Mouse (Mus musculus): ENCODE measurements at regions not wholly inside any gene's neighbourhood (a gene's known extent, or its start where the extent isn't known, plus 50 kb on each side); places are given as distances from the start of the nearest gene placed in this dataset.

DNA sequence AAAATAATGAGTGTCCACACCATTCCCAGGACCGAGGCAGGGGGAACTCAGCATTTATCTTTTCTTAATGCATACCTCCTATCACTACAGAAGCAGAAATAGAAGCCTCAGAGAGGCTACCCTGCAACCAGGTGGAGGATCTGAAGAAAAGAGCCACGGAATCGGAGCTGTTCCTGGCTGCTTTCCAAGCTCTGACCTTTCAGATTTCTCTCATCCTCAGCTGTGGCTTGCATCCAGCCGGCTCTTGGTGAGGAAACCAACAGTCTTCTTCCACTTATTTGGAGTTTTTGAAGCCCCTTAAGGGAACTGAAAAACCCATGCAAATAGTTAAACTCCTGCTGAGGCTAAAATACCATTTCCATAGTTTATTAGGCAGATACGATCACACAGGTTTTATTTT is 907.3 kb downstream of the Ets1 start:
- Histone ChIP-seq H3K4me1 (replicated peaks) (no peaks in the 10 kb centered on the region), H3K4me2 (no peak overlapping the region), H3K36me3 (replicated peaks) (no peaks in the 10 kb centered on the region), H3K4me3 (replicated peaks) (no peak overlapping the region), H3K27me3 (no peaks in the 10 kb centered on the region), H3K9ac (no peak overlapping the region), H3K9me3 (replicated peaks) (no peaks in the 10 kb centered on the region), H3K27ac (replicated peaks) (no peak overlapping the region)
- 45% methylated on average over 5 of the region's 5 CpGs for WGBS (ENCODE audit: insufficient replicate concordance)
- ATAC-seq (ENCODE audit: insufficient read depth), result no peak

- WGBS (ENCODE audit: insufficient replicate concordance), result 46% methylated on average over 4 of the region's 4 CpGs
Measured at GRCm38 (mm10) chr9:33546126-33546737, 910.2 kb downstream of the Ets1 start.

DNA sequence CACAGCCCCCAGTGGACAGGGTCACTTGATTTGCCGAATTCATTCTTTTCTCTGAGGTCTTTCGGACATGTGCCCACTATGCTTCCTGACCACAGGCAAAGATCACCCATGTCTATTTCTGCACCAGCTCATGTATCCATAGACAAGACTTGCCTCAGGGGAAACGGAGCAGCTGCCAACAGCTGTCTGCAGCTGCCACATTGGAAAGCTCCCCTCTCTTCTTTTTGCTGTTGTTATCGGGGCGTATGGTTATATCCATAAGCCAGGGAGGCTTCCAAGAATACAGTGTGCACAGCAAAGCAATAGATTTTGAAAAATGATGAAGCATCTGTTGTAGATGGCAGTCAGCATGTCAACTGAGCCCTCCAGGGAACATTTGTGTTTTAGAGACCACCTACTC is 913.4 kb downstream of the Ets1 start:
- WGBS (ENCODE audit: insufficient replicate concordance), result 70% methylated on average over 5 of the region's 5 CpGs
- ATAC-seq (ENCODE audit: insufficient read depth), result no peak

More at GRCm38 (mm10) chr9:33546126-33546737, 910.2 kb downstream of the Ets1 start:
- H3K27me3 ChIP-seq, result no peaks in the 10 kb centered on the region
- H3K9ac ChIP-seq, result no peak overlapping the region
- no peaks in the 10 kb centered on the region for H3K36me3 ChIP-seq (replicated peaks)
- H3K9me3 ChIP-seq (replicated peaks), result no peaks in the 10 kb centered on the region
- H3K4me3 ChIP-seq (replicated peaks), result no peak overlapping the region
- H3K27ac ChIP-seq (replicated peaks), result no peak overlapping the region
- H3K4me1 ChIP-seq (replicated peaks), result no peaks in the 10 kb centered on the region
- no peak for ATAC-seq (ENCODE audit: insufficient read depth)
- no peak overlapping the region for H3K4me2 ChIP-seq

GRCm38 (mm10) chr9:33571990-33572389 is 913.7 kb upstream of the Kirrel3 start:
- Histone ChIP-seq H3K4me2 (no peak overlapping the region), H3K27ac (replicated peaks) (no peak overlapping the region), H3K4me3 (replicated peaks) (no peak overlapping the region), H3K36me3 (replicated peaks) (no peaks in the 10 kb centered on the region), H3K9me3 (replicated peaks) (no peaks in the 10 kb centered on the region), H3K4me1 (replicated peaks) (no peaks in the 10 kb centered on the region), H3K9ac (no peak overlapping the region), H3K27me3 (no peaks in the 10 kb centered on the region)
- ATAC-seq (ENCODE audit: insufficient read depth), result no peak
- 40% methylated on average over 2 of the region's 2 CpGs for WGBS (ENCODE audit: insufficient replicate concordance)

More for the DNA sequence above, 913.4 kb downstream of the Ets1 start:
- Histone ChIP-seq H3K27ac (replicated peaks) (no peak overlapping the region), H3K4me3 (replicated peaks) (no peak overlapping the region), H3K9me3 (replicated peaks) (no peaks in the 10 kb centered on the region), H3K4me2 (no peak overlapping the region), H3K4me1 (replicated peaks) (no peaks in the 10 kb centered on the region), H3K9ac (no peak overlapping the region), H3K36me3 (replicated peaks) (no peaks in the 10 kb centered on the region), H3K27me3 (no peaks in the 10 kb centered on the region)

GRCm38 (mm10) chr9:33611511-33611910 is 874.2 kb upstream of the Kirrel3 start:
- no peaks in the 10 kb centered on the region for H3K4me1 ChIP-seq (replicated peaks)
- no peaks in the 10 kb centered on the region for H3K36me3 ChIP-seq (replicated peaks)
- no peak for ATAC-seq (ENCODE audit: insufficient read depth)
- WGBS (ENCODE audit: insufficient replicate concordance), result 44% methylated on average over 1 of the region's 1 CpGs
- no peak overlapping the region for H3K9ac ChIP-seq
- no peak overlapping the region for H3K27ac ChIP-seq (replicated peaks)
- no peak overlapping the region for H3K4me2 ChIP-seq
- no peaks in the 10 kb centered on the region for H3K9me3 ChIP-seq (replicated peaks)
- no peak overlapping the region for H3K4me3 ChIP-seq (replicated peaks)
- no peaks in the 10 kb centered on the region for H3K27me3 ChIP-seq

DNA sequence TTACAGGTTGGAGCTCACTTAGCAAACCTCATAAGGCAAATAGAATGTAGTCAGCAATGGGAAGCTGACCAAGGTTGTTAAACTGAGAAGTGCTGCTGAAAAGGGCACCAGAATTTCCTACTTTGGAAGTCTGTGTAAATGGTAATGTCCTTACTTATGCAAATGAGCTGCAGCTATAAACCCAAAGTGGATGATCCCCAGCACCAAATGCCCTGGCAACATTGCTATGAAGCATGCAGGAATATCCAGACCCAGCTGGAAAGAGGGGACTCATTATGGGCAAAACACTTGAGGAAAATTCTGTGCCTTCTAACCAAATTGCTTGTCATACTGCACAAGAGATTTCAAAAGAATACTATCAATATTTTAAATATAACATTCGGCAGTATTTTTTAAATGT is 861.3 kb upstream of the Kirrel3 start:
- Histone ChIP-seq H3K27ac (replicated peaks) (no peak overlapping the region), H3K4me2 (no peak overlapping the region), H3K9me3 (replicated peaks) (no peaks in the 10 kb centered on the region), H3K4me3 (replicated peaks) (no peak overlapping the region), H3K36me3 (replicated peaks) (no peaks in the 10 kb centered on the region), H3K9ac (no peak overlapping the region), H3K27me3 (no peaks in the 10 kb centered on the region), H3K4me1 (replicated peaks) (no peaks in the 10 kb centered on the region)
- ATAC-seq (ENCODE audit: insufficient read depth), result no peak
- WGBS (ENCODE audit: insufficient replicate concordance), result 66% methylated on average over 1 of the region's 1 CpGs

GRCm38 (mm10) chr9:33629731-33630473 is 855.8 kb upstream of the Kirrel3 start:
- H3K4me1 ChIP-seq (replicated peaks), result no peaks in the 10 kb centered on the region
- no peak overlapping the region for H3K27ac ChIP-seq (replicated peaks)
- 51% methylated on average over 6 of the region's 6 CpGs for WGBS (ENCODE audit: insufficient replicate concordance)
- no peak overlapping the region for H3K9ac ChIP-seq
- no peaks in the 10 kb centered on the region for H3K27me3 ChIP-seq
- H3K4me3 ChIP-seq (replicated peaks), result no peak overlapping the region
- no peak overlapping the region for H3K4me2 ChIP-seq
- H3K36me3 ChIP-seq (replicated peaks), result no peaks in the 10 kb centered on the region
- no peaks in the 10 kb centered on the region for H3K9me3 ChIP-seq (replicated peaks)
- ATAC-seq (ENCODE audit: insufficient read depth), result no peak

DNA sequence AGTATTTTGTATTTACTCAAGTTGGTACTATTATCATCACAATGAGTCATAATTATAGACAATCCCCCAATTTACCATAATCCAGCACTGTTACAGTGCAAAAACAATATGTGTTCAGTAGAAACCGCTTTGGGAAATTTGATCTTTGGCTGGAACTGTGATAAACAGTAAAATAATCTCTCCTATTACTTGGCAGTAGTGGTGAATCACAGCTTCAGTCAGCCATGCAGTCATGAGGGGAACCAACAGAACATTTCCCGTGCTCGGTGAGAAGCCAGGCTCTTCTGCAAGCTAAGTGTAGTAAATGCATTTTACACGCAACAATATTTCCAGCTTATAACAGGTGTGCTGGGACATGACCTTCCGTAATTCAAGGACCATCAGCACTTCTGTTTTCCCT is 822.7 kb upstream of the Kirrel3 start:
- no peaks in the 10 kb centered on the region for H3K36me3 ChIP-seq (replicated peaks)

DNA sequence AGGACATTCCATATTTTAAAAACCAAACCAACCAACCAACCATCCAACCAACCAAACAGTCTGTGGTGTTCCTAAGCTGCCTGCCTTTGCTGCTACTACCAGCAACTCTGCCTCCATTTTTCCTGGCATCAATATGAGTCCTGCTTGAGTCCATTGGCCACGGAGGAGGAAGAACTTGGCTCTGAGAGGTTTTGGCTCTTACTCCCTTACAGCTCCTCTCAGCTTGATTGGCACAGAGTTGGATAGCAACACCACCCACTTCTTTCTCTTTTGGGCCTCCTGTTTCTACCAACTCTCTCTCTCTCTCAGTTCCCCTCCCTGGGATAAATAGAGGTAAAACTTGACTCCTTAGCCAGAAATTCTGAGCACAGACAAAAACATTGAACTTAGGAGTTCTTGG is 804.6 kb upstream of the Kirrel3 start:
- Histone ChIP-seq H3K9me3 (replicated peaks) (no peaks in the 10 kb centered on the region), H3K4me3 (replicated peaks) (no peak overlapping the region), H3K27ac (replicated peaks) (no peak overlapping the region), H3K4me1 (replicated peaks) (no peaks in the 10 kb centered on the region), H3K4me2 (no peak overlapping the region), H3K36me3 (replicated peaks) (no peaks in the 10 kb centered on the region), H3K9ac (no peak overlapping the region), H3K27me3 (no peaks in the 10 kb centered on the region)
- no peak for ATAC-seq (ENCODE audit: insufficient read depth)
- WGBS (ENCODE audit: insufficient replicate concordance), result 32% methylated on average over 1 of the region's 1 CpGs

More for the DNA sequence above, 822.7 kb upstream of the Kirrel3 start:
- 63% methylated on average over 5 of the region's 5 CpGs for WGBS (ENCODE audit: insufficient replicate concordance)
- H3K27ac ChIP-seq (replicated peaks), result no peak overlapping the region
- H3K9ac ChIP-seq, result no peak overlapping the region
- no peaks in the 10 kb centered on the region for H3K27me3 ChIP-seq
- no peak overlapping the region for H3K4me3 ChIP-seq (replicated peaks)
- ATAC-seq (ENCODE audit: insufficient read depth), result no peak
- H3K9me3 ChIP-seq (replicated peaks), result no peaks in the 10 kb centered on the region
- no peaks in the 10 kb centered on the region for H3K4me1 ChIP-seq (replicated peaks)
- H3K4me2 ChIP-seq, result no peak overlapping the region

DNA sequence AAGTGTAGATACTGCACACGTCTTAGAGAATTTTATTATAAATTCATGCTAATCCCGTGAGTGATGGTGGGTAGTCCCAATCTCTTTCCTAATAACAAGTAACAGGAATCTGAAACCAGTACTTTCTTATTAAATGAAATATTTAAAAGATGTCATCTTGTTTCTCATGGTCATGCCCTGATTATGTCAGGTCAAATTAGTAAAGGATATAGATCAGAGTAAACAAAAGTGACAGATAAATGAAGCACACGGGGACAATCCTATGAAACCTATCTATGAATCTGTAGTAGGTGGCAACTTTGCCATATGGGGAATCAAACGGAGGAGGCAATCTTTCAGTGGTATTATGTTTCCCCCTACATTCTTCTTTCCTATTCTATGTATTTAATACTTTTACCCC is 794.0 kb upstream of the Kirrel3 start:
- H3K27ac ChIP-seq (replicated peaks), result no peak overlapping the region
- no peak for ATAC-seq (ENCODE audit: insufficient read depth)
- no peak overlapping the region for H3K9ac ChIP-seq
- H3K36me3 ChIP-seq (replicated peaks), result no peaks in the 10 kb centered on the region
- no peaks in the 10 kb centered on the region for H3K27me3 ChIP-seq
- H3K4me3 ChIP-seq (replicated peaks), result no peak overlapping the region
- no peaks in the 10 kb centered on the region for H3K4me1 ChIP-seq (replicated peaks)
- WGBS (ENCODE audit: insufficient replicate concordance), result 54% methylated on average over 4 of the region's 4 CpGs
- no peak overlapping the region for H3K4me2 ChIP-seq
- no peaks in the 10 kb centered on the region for H3K9me3 ChIP-seq (replicated peaks)

- no peak overlapping the region for H3K27ac ChIP-seq (replicated peaks)
- no peaks in the 10 kb centered on the region for H3K27me3 ChIP-seq
- no peaks in the 10 kb centered on the region for H3K9me3 ChIP-seq (replicated peaks)
- no peak overlapping the region for H3K4me2 ChIP-seq
- H3K36me3 ChIP-seq (replicated peaks), result no peaks in the 10 kb centered on the region
- H3K4me1 ChIP-seq (replicated peaks), result no peaks in the 10 kb centered on the region
- no peak overlapping the region for H3K4me3 ChIP-seq (replicated peaks)
- 68% methylated on average over 2 of the region's 2 CpGs for WGBS (ENCODE audit: insufficient replicate concordance)
- no peak for ATAC-seq (ENCODE audit: insufficient read depth)
- H3K9ac ChIP-seq, result no peak overlapping the region
Measured at GRCm38 (mm10) chr9:33717614-33718013, 768.1 kb upstream of the Kirrel3 start.

- Histone ChIP-seq H3K4me2 (no peak overlapping the region), H3K9ac (no peak overlapping the region), H3K4me3 (replicated peaks) (no peak overlapping the region), H3K36me3 (replicated peaks) (no peaks in the 10 kb centered on the region), H3K4me1 (replicated peaks) (no peaks in the 10 kb centered on the region), H3K27ac (replicated peaks) (no peak overlapping the region), H3K27me3 (no peaks in the 10 kb centered on the region), H3K9me3 (replicated peaks) (no peaks in the 10 kb centered on the region)
- 70% methylated on average over 1 of the region's 1 CpGs for WGBS (ENCODE audit: insufficient replicate concordance)
- ATAC-seq (ENCODE audit: insufficient read depth), result no peak
Measured at GRCm38 (mm10) chr9:33724811-33725210, 760.9 kb upstream of the Kirrel3 start.
